Mouse (Mus musculus): Measurements from ENCODE around the gene Gfm1.
A peak's percentile ranks its signal among the peaks of the same experiment; 100 is the strongest.

The Gfm1 gene

GRCm38 (mm10) chr3:67429999-67430380 lies at the start of gene Gfm1:
Gene Gfm1, plus strand, starts transcription at chr3:67430096.
- peak; percentile 93 for ATAC-seq (ENCODE audit: insufficient number of reproducible peaks, low FRiP score, low TSS enrichment)

DNA sequence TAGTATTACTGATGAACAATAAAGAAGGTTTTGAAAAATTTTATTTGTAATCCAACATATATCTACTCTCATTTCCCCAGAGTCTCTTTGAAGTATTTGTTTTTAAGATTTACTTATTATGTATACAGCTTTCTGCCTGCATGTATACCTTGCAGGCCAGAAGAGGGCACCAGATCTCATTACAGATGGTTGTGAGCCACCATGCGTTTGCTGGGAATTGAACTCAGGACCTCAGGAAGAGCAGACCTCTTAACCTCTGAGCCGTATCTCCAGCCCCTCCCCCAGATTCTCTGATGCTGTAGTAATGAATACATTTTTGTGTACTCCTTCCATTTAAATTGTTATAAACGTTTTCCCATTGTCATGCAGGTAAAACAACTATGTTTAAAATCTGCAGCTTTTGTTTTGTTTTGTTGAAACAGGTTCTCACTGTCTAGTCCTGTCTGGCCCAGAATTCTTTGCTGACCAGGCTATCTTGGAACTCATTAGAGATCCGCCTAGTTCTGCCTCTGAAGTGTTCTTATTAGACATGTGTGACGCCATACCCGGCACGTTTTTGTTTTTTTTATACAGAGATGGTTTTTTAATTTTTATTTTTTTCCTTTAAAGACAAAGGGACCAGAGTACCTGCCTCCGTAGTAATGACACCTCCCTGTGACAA lies 428 bp upstream of the Gfm1 start:
- ATAC-seq (ENCODE audit: insufficient number of reproducible peaks, low FRiP score, low TSS enrichment): no peak; the same call in 1 of the 2 replicates

- ATAC-seq (ENCODE audit: insufficient number of reproducible peaks, low FRiP score, low TSS enrichment): no peak
Measured at GRCm38 (mm10) chr3:67434011-67434410, 4.1 kb downstream of the Gfm1 start.

GRCm38 (mm10) chr3:67447143-67447542 lies 17.2 kb downstream of the Gfm1 start:
- ATAC-seq (ENCODE audit: insufficient number of reproducible peaks, low FRiP score, low TSS enrichment): no peak

DNA sequence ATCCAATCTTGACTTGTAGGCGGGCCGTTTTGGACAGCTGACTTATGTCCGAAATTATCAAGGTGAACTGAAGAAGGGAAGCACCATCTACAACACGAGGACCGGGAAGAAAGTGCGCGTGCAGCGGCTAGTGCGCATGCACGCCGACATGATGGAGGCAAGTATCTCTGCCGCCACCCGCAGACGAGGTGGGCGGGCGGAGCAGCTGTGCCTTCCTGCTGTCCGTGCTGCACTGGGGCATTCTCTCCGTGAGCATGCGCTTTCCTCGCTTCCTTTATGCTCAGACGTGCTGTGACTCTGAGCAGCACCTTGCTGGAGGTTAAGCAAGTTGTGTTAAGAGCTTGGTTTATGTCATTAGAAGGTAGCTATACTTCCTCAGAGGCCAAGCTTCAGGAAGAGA lies 19.8 kb downstream of the Gfm1 start:
- no peak for ATAC-seq (ENCODE audit: insufficient number of reproducible peaks, low FRiP score, low TSS enrichment)

DNA sequence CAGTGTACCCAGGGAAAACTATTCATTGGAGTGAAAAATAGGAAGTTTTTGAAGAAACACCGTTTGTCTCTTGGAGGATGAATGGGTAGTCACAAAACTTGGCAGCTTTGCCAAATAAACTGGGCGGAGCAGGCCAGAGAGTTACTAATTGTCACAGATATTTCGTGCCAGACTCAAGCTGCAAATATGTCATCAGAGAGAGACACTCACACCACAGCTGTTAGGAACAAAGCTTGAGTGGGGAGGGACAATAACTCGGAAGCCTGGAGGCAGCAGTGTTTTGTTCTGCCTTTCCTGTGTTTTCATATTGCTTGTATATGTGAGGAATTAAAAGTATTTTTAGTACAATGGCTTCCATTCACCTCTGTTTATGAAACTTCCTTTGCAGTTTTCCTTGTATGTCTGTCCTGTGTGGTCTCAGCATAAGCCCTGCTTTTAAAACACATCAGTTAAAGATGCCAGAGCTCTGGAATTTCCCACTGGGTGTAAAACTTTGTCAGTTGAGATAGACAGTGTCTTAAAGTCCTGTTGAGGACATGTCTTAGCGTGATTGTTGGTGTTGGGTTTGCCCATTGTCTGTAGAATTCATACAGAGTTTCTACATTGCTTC lies 20.8 kb downstream of the Gfm1 start:
- no peak for ATAC-seq (ENCODE audit: insufficient number of reproducible peaks, low FRiP score, low TSS enrichment)

- no peak for ATAC-seq (ENCODE audit: insufficient number of reproducible peaks, low FRiP score, low TSS enrichment)
Measured at GRCm38 (mm10) chr3:67459881-67460280, 30.0 kb downstream of the Gfm1 start.

DNA sequence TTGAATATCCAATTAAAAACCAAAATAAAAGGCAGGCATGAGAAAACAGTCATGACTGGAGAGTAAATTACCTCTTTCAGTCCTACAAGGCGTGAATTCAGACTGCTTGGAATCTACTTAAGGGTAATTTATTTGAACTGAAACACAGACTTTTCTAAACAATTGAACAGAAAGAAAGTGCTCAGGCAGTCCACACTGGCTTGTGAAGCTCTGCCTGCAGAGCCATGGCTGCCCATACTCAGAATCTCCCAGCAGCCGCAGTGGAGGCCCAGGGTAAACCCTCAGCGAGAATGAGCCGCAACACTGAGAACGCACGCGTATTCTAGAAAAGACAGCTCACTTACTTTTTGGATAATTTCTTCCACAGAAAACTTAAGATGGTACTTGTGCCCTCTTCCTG lies 32.1 kb downstream of the Gfm1 start:
- ATAC-seq (ENCODE audit: insufficient number of reproducible peaks, low FRiP score, low TSS enrichment): no peak

DNA sequence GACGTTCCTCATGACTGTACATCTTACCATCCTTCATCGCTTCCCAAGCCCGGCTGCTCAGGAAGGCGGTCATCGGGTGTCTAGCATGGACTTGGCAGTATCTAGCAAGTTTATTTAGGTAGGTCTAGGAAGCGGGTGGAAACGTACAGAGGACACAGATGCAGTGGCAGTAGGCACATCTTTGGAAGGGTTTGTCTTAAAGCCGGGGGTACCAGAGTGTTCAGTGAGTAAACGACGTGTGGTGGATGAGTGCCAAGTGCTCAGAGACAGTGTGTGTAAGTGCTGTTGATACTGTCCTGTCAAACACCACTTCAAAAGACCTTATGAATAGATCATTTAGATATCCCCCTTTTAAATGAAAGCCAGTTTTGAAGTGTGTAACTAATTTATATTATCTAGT lies 32.7 kb downstream of the Gfm1 start:
- ATAC-seq (ENCODE audit: insufficient number of reproducible peaks, low FRiP score, low TSS enrichment): no peak

DNA sequence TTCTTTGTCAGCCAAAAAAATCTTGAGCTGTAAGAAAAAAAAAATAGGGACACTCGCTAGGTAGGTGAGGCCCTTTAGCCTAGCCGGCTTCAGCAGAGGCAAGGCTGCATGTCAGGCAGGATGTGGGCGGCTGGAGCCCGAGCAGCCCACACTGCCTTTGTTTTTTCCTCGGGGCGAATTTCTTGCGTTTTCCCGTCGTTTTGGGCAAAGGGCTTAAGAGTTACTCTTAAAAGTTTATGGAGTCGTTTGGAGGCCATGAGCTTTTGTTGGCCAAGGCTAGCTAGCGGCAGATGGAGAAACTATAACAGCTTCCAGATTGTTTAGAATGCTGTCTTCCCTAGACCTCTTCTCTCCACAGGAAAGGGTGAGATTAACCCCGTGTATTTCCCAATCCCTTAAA lies 33.1 kb downstream of the Gfm1 start:
- no peak; the same call in 1 of the 2 replicates for ATAC-seq (ENCODE audit: insufficient number of reproducible peaks, low FRiP score, low TSS enrichment)

GRCm38 (mm10) chr3:67463450-67464372 lies 33.8 kb downstream of the Gfm1 start, which contains the start of gene Lxn:
Gene Lxn, minus strand, starts transcription at chr3:67463926.
- ATAC-seq (ENCODE audit: insufficient number of reproducible peaks, low FRiP score, low TSS enrichment): peak; percentile 92

- ATAC-seq (ENCODE audit: insufficient number of reproducible peaks, low FRiP score, low TSS enrichment): no peak
Measured at GRCm38 (mm10) chr3:67466576-67466975, 36.7 kb downstream of the Gfm1 start.

GRCm38 (mm10) chr3:67467281-67467680 lies 37.4 kb downstream of the Gfm1 start:
- no peak for ATAC-seq (ENCODE audit: insufficient number of reproducible peaks, low FRiP score, low TSS enrichment)

GRCm38 (mm10) chr3:67471408-67472127 lies 41.7 kb downstream of the Gfm1 start:
- no peak for ATAC-seq (ENCODE audit: insufficient number of reproducible peaks, low FRiP score, low TSS enrichment)

DNA sequence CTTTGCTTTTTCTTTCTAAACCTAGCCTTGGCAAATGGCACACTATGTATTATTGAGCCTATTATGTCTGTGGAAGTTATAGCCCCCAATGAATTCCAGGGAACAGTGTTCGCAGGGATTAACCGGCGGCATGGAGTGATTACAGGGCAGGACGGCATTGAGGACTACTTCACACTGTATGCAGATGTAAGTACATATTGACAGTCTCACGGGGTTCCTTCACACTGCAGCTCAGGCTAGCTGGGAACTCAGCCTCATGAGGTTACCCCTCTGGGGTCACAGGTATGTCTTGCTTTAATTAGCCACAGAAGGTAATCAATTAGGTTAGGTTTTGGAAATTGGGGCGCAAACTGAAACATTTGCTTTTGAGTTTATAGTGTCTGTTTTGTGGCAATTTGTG lies 43.5 kb downstream of the Gfm1 start:
- ATAC-seq (ENCODE audit: insufficient number of reproducible peaks, low FRiP score, low TSS enrichment): no peak

GRCm38 (mm10) chr3:67479806-67480205 lies 49.9 kb downstream of the Gfm1 start:
- no peak for ATAC-seq (ENCODE audit: insufficient number of reproducible peaks, low FRiP score, low TSS enrichment)

DNA sequence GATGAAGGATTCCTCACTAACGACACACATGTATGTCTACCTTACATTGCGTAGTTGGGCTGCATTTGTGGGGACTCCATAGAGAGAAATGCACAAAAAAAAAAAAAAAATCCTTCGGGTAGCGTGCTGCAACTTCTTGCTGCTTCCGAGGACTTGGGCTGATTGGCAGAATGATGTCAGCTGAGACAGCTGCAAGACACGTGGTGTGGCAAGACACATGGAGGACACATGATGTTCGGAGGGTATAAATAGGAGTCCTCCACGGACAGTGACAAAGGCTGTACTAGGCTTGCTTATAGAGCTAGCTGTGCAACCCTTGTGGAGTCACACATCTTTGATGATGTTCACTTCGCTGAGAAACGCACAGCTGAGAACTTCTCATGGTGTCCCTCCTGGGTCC lies 52.5 kb downstream of the Gfm1 start:
- ATAC-seq (ENCODE audit: insufficient number of reproducible peaks, low FRiP score, low TSS enrichment): no peak

GRCm38 (mm10) chr3:67485233-67485632 lies 55.3 kb downstream of the Gfm1 start:
- no peak for ATAC-seq (ENCODE audit: insufficient number of reproducible peaks, low FRiP score, low TSS enrichment)

GRCm38 (mm10) chr3:67490156-67490555 lies 60.3 kb downstream of the Gfm1 start:
- ATAC-seq (ENCODE audit: insufficient number of reproducible peaks, low FRiP score, low TSS enrichment): no peak

DNA sequence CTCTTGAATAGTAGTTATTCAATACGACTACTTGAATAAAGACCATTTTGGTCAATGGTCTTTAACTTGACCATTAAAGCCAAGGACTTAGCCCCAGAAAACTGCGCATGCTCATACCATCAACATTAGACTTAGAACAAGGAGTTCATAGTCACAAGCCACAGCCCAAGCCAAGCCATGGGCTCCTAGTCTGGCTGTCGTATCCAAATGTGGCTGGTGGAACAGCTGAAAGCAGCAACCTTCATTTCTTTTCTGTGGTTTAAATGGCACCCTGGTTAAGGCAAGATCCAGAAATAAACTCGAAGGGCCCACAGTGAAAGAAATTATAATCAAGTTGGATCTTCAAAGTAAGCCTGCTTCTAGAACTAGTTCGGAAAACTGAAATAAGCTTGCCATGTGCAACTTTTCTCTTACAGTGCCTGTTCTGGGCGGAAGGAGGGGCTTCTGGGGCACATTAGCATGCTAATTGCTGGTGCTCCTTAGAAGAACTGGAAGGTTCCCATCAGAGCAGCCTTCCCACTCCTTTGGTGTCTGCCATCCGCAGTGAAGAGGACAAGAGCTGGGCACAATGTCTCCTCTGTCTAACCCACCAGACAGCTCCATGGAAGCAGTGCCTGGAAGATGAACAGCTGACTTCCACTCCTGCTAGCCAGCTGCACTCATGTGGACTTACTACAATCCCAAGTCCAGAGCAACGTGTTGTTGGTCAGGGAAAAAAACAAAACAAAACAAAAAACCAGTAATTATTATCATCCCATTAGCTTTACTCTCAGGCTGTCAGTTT lies 62.4 kb downstream of the Gfm1 start:
- 0 out of 2 replicates have a peak, but pooled peaks have one; percentile 57 for ATAC-seq (ENCODE audit: insufficient number of reproducible peaks, low FRiP score, low TSS enrichment)

Measured in cerebellum, adult (tissue).